Mouse (Mus musculus): Measurements from ENCODE around the gene BC003965.

GRCm38 (mm10) chr17:25220746-25221145 lies 36.4 kb downstream of the BC003965 start:
- TF ChIP-seq CTCF (IDR thresholded peaks at IDR 0.05; ENCODE audit: borderline replicate concordance, control insufficient read depth, extremely low read depth, insufficient read depth, low read length, poor library complexity) (no peak), POLR2A (IDR thresholded peaks at IDR 0.05; ENCODE audit: control insufficient read depth, extremely low read depth, insufficient read depth, low read length, poor library complexity) (no peak)

Measured in thymus, adult 2 months (tissue).